Mouse (Mus musculus): Measurements from ENCODE around the gene Fam163a. TPM values are rescaled to one million over a fixed set of nuclear protein-coding genes. Genes with fewer than 3 reads are reported as not detected.

The Fam163a gene
- total RNA-seq, 2 experiments from 2014 or later, result 0.17 TPM

GRCm38 (mm10) chr1:156203961-156204655 lies 718 bp downstream of the Fam163a start:
- intact Hi-C loops (cut with DNase I), result no loop called here
- no peak for DNase-seq

- intact Hi-C loops (cut with DNase I), result no loop called here
- no peak for DNase-seq
Observed at GRCm38 (mm10) chr1:156202661-156203060, 2.2 kb downstream of the Fam163a start.

DNA sequence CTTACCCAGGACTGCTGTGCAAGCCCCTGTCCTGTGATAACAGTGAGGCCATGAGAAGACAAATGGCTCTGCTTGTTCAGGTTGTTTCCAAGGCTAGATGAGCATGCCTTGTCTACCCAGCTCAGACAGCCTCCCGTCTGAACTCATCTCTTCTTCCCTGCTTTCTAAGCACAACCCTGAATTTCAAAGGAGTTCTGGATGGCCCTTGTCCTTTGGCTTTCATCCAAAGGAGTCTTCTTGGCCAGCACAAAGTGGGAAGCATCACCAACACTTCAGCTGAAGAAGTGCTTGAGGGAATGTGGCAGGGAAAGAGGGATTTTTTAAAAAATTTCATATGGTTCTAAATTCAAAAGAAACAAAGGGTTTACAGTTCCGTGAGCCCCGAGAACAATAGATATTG lies 3.8 kb downstream of the Fam163a start:
- DNase-seq, result no peak
- intact Hi-C loops (cut with DNase I), result no loop called here

DNA sequence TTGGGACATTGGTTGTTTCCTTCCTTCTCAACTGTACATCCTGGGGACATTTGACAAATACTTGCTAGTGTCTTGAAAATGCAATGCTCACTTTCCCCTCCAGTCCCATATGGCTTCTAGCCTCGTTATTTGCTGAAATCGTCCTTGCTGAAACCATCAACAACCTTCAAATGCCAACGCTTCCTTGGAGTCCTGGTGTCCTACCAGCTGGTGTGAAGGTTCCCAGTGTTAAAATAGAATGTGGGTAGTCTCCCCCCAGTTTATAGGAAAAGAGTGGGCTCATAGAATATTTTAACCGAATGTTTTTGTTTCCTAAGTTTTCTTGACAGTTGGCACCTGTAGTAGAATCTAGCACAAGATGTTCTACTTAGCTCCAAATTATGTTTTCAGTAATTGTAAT lies 7.2 kb downstream of the Fam163a start:
- no peak for DNase-seq
- intact Hi-C loops (cut with DNase I), result no loop called here

DNA sequence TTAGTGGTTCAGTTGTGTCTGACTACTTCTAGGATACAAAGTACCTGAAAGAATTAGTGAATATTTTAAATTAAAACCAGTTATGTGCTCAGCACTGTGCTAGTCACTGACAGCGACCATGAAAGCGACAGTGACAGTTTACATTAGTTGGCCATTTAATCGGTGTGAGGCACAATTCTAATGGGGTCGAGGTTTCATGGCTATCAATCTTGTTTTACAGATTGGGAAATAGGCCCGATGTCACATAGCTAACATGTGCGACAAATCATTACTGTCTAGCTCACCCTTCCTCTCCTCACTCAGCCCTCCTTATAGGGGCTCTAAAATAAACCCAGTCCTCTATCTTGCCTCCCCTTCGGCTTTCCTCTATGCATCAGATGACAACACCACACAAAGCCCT lies 11.5 kb downstream of the Fam163a start:
- intact Hi-C loops (cut with DNase I), result no loop called here
- no peak for DNase-seq

DNA sequence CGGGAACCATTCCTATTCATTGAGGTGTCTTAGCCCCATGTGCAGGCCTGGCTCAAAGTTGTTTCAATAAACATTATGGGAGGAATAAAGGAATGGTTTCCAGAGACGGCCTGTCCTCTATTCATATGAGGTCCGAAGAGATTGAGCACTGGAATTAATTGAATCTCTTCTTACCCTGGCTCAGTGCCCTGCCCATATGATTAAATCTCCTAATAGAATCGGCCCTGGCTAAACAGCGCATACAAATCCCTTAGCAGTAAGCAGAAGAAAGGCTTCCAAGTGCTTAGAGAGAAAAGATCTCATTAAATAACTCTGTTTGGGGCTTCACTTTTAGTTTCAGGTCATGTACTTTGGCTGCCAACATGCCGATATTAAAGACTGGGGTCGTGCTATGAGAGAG lies 12.0 kb downstream of the Fam163a start:
- DNase-seq, result no peak
- intact Hi-C loops (cut with DNase I), result no loop called here

GRCm38 (mm10) chr1:156186646-156187045 lies 18.2 kb downstream of the Fam163a start:
- DNase-seq, result no peak
- intact Hi-C loops (cut with DNase I), result no loop called here

GRCm38 (mm10) chr1:156184158-156184571 lies 20.7 kb downstream of the Fam163a start:
- intact Hi-C loops (cut with DNase I), result no loop called here
- DNase-seq, result peak in 1 of 2 experiments; percentile 8

DNA sequence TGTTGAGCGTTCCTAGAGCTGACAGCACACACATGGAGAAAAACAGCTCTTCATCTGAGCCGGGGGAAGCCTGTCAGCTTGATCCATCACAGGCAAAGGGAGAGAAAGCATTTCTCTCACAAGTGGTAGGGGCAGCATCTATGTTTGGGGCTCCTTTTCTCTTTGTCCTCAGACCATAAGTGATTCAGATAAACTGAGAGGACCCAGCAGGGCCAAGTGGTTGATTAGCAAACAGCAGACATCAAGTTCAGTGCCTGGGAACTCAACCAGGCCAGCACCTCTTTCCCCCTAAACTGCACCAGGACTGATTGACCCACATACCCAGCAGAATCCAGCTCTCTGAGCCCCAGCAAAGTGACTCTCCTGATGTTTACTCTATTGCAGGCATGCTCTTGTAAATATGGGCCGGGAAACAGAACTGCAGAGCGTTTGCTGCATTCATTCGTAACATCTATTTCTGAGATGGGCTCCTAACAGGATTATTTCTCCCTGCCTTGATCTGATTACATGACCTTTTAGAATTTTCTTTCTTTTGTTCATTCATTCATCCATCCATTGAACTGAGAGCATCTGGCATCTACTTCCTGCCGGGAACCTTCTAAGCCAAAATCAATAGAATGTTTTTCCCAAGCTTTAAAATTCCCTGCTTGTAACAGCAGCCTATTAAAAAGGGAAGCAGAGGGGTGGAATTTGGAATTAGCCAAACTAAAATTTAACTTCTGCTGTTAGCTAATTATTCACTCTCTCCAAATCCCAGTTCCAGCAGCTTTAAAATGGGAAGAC lies 21.5 kb downstream of the Fam163a start:
- intact Hi-C loops (cut with DNase I), result no loop called here
- no peak for DNase-seq

GRCm38 (mm10) chr1:156179875-156180274 lies 25.0 kb downstream of the Fam163a start:
- intact Hi-C loops (cut with DNase I), result no loop called here
- DNase-seq, result peak; percentile 12 to 25

GRCm38 (mm10) chr1:156168737-156169136 lies 36.1 kb downstream of the Fam163a start:
- DNase-seq, result peak; percentile 21 to 29
- intact Hi-C loops (cut with DNase I), result no loop called here

DNA sequence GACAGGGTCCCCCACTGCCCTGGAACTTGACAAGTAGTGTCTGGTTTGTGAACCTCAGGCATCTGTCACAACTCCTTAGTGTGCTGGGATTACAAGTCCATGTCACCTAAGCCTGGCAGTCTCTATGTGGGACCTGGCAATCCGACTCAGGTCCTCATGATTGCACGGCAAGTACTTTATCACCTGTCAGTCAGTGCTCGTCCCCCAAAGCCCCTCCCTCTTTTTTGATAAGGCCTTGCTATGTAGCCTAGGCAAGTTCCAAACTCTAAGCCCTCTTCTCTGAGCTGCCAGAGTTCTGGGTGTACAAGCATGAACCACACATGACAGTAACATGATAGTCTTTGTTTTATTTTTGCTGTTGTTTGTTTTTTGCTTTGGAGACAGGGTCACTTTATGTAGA lies 88.1 kb downstream of the Fam163a start:
- DNase-seq, result no peak
- intact Hi-C loops (cut with DNase I), result no loop called here

GRCm38 (mm10) chr1:156113884-156114499 lies 90.8 kb downstream of the Fam163a start:
- intact Hi-C loops (cut with DNase I), result no loop called here
- DNase-seq, result peak in 1 of 2 experiments; percentile 18

DNA sequence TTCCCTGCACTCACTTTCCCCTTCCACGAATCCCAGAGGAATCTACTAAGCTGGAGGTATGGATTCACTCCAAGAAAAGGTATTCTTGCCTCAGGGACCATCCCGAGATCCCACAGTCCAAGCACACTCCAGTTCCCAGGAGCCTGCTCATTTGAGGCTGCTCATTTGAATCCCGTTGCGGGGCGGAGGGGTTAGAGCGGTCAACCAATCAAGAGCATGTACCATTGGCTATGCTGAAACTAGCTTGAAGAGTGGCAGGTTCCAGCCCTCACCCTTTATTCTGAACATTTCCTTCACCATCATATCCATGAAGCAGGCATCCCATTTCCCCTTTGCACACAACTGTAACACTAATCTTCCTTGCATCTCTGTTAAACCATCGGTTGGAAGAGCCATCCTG lies 92.7 kb downstream of the Fam163a start:
- intact Hi-C loops (cut with DNase I), result no loop called here
- no peak for DNase-seq

DNA sequence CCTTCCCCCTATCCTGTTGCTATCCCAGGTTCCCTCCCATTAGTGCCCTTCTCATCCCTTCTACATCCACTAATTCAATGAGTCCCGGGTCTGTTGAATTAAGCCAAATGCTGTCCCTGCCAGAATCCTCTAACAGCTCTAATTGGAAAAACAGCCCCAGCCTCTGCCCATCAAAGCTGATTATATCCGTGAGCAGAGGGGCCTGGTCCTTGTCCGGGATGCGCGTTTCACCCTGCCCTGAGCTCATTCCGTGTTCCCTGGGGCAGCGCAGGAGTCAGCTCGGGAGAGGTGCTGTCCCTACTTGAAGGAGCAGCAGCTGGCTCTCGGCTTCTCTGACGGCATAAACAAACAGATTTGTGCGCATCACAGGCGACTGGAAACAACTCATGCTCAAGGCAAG lies 93.1 kb downstream of the Fam163a start:
- no peak for DNase-seq
- intact Hi-C loops (cut with DNase I), result no loop called here

GRCm38 (mm10) chr1:156111090-156111489 lies 93.7 kb downstream of the Fam163a start:
- intact Hi-C loops (cut with DNase I), result no loop called here
- no peak for DNase-seq

DNA sequence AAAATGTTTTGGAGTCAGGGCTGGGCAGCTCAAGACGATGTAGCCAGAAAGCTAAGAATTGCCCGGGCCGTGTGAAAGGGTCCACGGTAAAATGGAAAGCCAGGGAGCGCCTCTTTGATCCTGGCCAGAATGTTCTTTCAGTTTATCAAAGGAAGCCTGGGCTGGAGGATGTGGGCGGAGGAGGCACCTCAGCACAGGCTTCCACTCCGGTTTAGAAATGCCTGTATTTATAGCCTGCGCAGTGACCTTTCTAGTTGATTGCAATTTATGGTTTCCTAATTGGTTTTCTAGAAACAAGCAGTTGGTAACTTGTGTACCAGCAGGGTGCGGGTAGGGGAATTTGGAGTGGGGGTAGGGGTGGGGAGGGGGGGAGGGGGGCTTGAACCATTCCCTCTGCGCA lies 96.4 kb downstream of the Fam163a start:
- no peak for DNase-seq
- intact Hi-C loops (cut with DNase I), result no loop called here

- DNase-seq, result no peak
- intact Hi-C loops (cut with DNase I), result no loop called here
Observed at GRCm38 (mm10) chr1:156107424-156107823, 97.4 kb downstream of the Fam163a start.

- no peak for DNase-seq
- intact Hi-C loops (cut with DNase I), result no loop called here
Observed at GRCm38 (mm10) chr1:156105381-156105780, 99.4 kb downstream of the Fam163a start.

DNA sequence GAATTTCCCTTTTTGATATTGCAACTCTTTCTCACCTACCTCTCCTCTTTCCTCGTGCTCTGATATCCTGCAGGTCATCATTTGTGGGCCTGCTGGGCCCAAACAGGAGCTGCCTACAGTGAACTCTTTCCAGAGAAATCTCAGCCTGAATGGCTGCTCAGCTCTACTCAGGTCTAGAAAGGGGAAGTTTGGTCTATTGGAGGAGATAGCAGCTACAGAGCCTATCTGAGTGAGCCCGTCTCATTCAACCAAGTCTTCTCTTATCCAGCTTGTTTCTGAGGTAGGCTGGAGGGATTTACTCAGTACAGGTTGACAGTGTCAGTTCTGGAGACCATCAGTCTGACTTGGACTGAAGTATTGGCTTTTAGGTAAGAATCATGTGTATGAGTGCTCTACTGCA lies 101.1 kb downstream of the Fam163a start:
- no peak for DNase-seq
- intact Hi-C loops (cut with DNase I), result no loop called here

- DNase-seq, result no peak
- intact Hi-C loops (cut with DNase I), result no loop called here
Observed at GRCm38 (mm10) chr1:156091811-156092210, 113.0 kb downstream of the Fam163a start.

DNA sequence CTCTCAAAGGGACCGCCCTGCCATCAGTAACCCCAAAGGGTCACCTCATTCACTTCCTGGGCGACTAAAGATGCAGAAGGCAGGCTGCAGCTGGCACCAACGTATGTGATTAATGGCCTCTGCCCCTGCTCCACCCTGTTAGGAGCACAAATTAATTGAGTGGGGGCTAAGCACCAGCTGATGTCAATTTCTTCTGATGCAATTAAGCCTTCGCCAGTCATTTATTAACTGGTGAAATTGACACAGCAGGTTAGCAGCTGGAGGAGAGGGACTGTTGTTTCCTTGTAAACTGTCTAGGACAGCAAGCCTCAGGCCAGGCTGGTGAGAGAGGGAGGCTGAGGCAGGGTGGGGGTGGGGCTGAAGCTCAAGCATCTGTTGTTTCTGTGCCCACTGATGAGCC lies 114.8 kb downstream of the Fam163a start:
- intact Hi-C loops (cut with DNase I), result no loop called here
- no peak for DNase-seq

Measured in heart, postnatal 10 days (tissue).